Mouse (Mus musculus): ENCODE data around the gene Nradd.

GRCm38 (mm10) chr9:110657474-110658078 lies 33.3 kb upstream of the Nradd start:
- no peak; a peak in 1 of 4 replicates for TF ChIP-seq POLR2A (IDR thresholded peaks at IDR 0.05; ENCODE audit: control insufficient read depth in 1 of 2, insufficient read depth in 1 of 2, low read depth in 1 of 2, low read length in 2 of 2, poor library complexity in 1 of 2)
- TF ChIP-seq CTCF (IDR thresholded peaks at IDR 0.05 in 2 of 3, conservative IDR thresholded peaks at IDR 0.05 in 1 of 3; ENCODE audit: control insufficient read depth in 1 of 3, insufficient read depth in 1 of 3, low read depth in 2 of 3, low read length in 3 of 3, poor library complexity in 1 of 3, severe bottlenecking in 1 of 3): no peak
- TF ChIP-seq MAX (IDR thresholded peaks at IDR 0.05; ENCODE audit: low read length): no peak
- no peak for TF ChIP-seq KAT2A (conservative IDR thresholded peaks at IDR 0.05; ENCODE audit: low read depth, low read length)
- TF ChIP-seq MXI1 (IDR thresholded peaks at IDR 0.05; ENCODE audit: low read depth, low read length): peak; percentile 36; the same call in 1 of the 2 replicates
- no peak for TF ChIP-seq MYB (IDR thresholded peaks at IDR 0.05; ENCODE audit: low read depth, low read length)
- TF ChIP-seq SIN3A (IDR thresholded peaks at IDR 0.05; ENCODE audit: low read length): peak; percentile 54; the same call in 1 of the 2 replicates
- no peak for TF ChIP-seq EP300 (IDR thresholded peaks at IDR 0.05; ENCODE audit: low read depth in 1 of 2, low read length in 2 of 2)
- TF ChIP-seq ZNF384 (IDR thresholded peaks at IDR 0.05; ENCODE audit: low read depth, low read length): peak; percentile 57; the same call in 1 of the 2 replicates
- peak; percentile 10; the same call in 1 of the 2 replicates for TF ChIP-seq USF1 (IDR thresholded peaks at IDR 0.05; ENCODE audit: low read depth, low read length)
- no peak for TF ChIP-seq MAFK (IDR thresholded peaks at IDR 0.05; ENCODE audit: borderline replicate concordance, low read depth, low read length)
- TF ChIP-seq HCFC1 (IDR thresholded peaks at IDR 0.05; ENCODE audit: low read depth, low read length): 0 out of 2 replicates have a peak, but pooled peaks have one; percentile 19
- no peak for TF ChIP-seq MAZ (IDR thresholded peaks at IDR 0.05; ENCODE audit: low read depth, low read length)
